Mouse (Mus musculus) embryonic facial prominence, embryonic 10.5 days (tissue): Measurements from ENCODE around the gene Fastkd5. TPM values are rescaled to one million over a fixed set of nuclear protein-coding genes. Genes with fewer than 3 reads are reported as not detected.

Experiments used
- DNase-seq: peaks from one replicate; pipeline ENCODE4 v3.0.0-alpha.2; 2017; ENCODE audit warnings: low spot score
- H3K27ac ChIP-seq: fragments of 300-500 bp; sonication (generic); replicated peaks from 2 replicates; pipeline ENCODE4 v1.5.1; 2016; ENCODE audit warnings: mild to moderate bottlenecking
- H3K27me3 ChIP-seq: fragments of 300-500 bp; sonication (generic); replicated peaks from 2 replicates; pipeline ENCODE4 v1.6.1; 2016; ENCODE audit warnings: low read depth, mild to moderate bottlenecking; ENCODE audit not compliant: poor library complexity, severe bottlenecking
- H3K36me3 ChIP-seq: fragments of 300-500 bp; sonication (generic); replicated peaks from 2 replicates; pipeline ENCODE4 v1.6.1; 2016; ENCODE audit warnings: mild to moderate bottlenecking, moderate library complexity
- H3K4me1 ChIP-seq: fragments of 300-500 bp; sonication (generic); 2 replicates; pipeline ENCODE4 v1.6.1; 2016
- H3K4me3 ChIP-seq: fragments of 300-500 bp; sonication (generic); 2 replicates; pipeline ENCODE4 v1.5.1; 2016; ENCODE audit warnings: mild to moderate bottlenecking, moderate library complexity
- H3K9me3 ChIP-seq: fragments of 300-500 bp; sonication (generic); 2 replicates; pipeline ENCODE4 v1.6.1; 2016; ENCODE audit warnings: mild to moderate bottlenecking
- WGBS: fragments of 180-500 bp; shearing (Covaris S2); methylation state at CpG from one replicate; pipeline ENCODE4 v1.1.7; 2016; 5-methylcytosine and 5-hydroxymethylcytosine counted together
- polyA plus RNA-seq: library from polyadenylated mRNA; unstranded; fragments of >200 nt; fragmentation: Nextera tagmentation; extraction: Ambion mirVana; gene quantifications from 2 replicates; pipeline ENCODE4 v1.2.1, GENCODE M21; 2016

Gene Fastkd5
- polyA plus RNA-seq, 1 experiment from 2014 or later, result 23.3 TPM

DNA sequence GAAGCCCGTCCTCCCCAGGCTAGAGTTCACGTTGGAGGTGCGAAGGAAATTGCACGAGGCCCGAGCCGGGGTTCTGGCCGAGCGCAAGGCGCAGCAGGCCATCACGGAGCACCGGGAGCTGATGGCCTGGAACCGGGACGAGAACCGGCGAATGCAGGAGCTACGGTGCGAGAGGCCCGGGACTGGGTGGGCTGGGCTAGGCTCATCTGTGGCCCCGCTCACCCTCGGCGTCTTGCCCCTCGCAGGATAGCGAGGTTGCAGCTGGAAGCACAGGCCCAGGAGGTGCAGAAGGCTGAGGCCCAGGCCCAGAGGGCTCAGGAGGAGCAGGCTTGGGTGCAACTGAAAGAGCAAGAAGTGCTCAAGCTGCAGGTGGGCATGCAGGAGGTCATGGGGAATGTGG, 65.8 kb downstream of the Fastkd5 start:
- H3K4me3 ChIP-seq, result peak overlapping the region; percentile 73
- peaks cover 24% of the 10 kb centered on the region for H3K4me1 ChIP-seq
- DNase-seq, result no peak
- H3K36me3 ChIP-seq, result peaks cover 25% of the 10 kb centered on the region
- H3K27ac ChIP-seq, result peak overlapping the region; percentile 84
- no peaks in the 10 kb centered on the region for H3K27me3 ChIP-seq
- under 1% methylated on average over 23 of the region's 23 CpGs for WGBS
- H3K9me3 ChIP-seq, result no peaks in the 10 kb centered on the region

Other genes with a start within 250 kb of the Fastkd5 start
- 63.6 and 69.7 TPM in 2 replicates for gene Cpxm1, start 232.5 kb downstream of the Fastkd5 start, polyA plus RNA-seq
- gene Gm28372, start 224.8 kb downstream of the Fastkd5 start, polyA plus RNA-seq, result 0.08 TPM in 1 of 2 replicates, not detected in the other
- not detected in 2 replicates for gene 1700020A23Rik, start 224.8 kb downstream of the Fastkd5 start, polyA plus RNA-seq
- gene Tmem239, start 223.5 kb downstream of the Fastkd5 start, polyA plus RNA-seq, result not detected in 2 replicates
- 112 and 122 TPM in 2 replicates for gene Vps16, start 205.7 kb downstream of the Fastkd5 start, polyA plus RNA-seq
- gene Pced1a, start 205.3 kb downstream of the Fastkd5 start, polyA plus RNA-seq, result 13.9 and 14.0 TPM in 2 replicates
- gene Ptpra, start 179.7 kb downstream of the Fastkd5 start, polyA plus RNA-seq, result 81.1 and 82.7 TPM in 2 replicates
- 83.7 and 86.4 TPM in 2 replicates for gene Mrps26, start 66.3 kb downstream of the Fastkd5 start, polyA plus RNA-seq
- gene Oxt, start 53.9 kb downstream of the Fastkd5 start, polyA plus RNA-seq, result not detected in 2 replicates
- not detected in 2 replicates for gene Avp, start 47.5 kb downstream of the Fastkd5 start, polyA plus RNA-seq
- 21.3 and 21.6 TPM in 2 replicates for gene Ubox5, start within 50 bp of the Fastkd5 start, polyA plus RNA-seq
- gene Lzts3, start 12.8 kb upstream of the Fastkd5 start, polyA plus RNA-seq, result 3.1 and 3.3 TPM in 2 replicates
- 48.2 and 48.3 TPM in 2 replicates for gene Ddrgk1, start 34.6 kb upstream of the Fastkd5 start, polyA plus RNA-seq
- gene Itpa, start 37.6 kb upstream of the Fastkd5 start, polyA plus RNA-seq, result 144 and 150 TPM in 2 replicates
- gene Slc4a11, start 67.5 kb upstream of the Fastkd5 start, polyA plus RNA-seq, result 0.53 and 0.69 TPM in 2 replicates